Mouse (Mus musculus) gastrocnemius, adult 18-20 months (tissue): ENCODE measurements at regions not wholly inside any gene's neighbourhood (a gene's known extent, or its start where the extent isn't known, plus 50 kb on each side); places are given as distances from the start of the nearest gene placed in this dataset.

Source experiments
- DNase-seq: peaks from one replicate; pipeline ENCODE4 v3.0.0; 2021; ENCODE audit warnings: low spot score

DNA sequence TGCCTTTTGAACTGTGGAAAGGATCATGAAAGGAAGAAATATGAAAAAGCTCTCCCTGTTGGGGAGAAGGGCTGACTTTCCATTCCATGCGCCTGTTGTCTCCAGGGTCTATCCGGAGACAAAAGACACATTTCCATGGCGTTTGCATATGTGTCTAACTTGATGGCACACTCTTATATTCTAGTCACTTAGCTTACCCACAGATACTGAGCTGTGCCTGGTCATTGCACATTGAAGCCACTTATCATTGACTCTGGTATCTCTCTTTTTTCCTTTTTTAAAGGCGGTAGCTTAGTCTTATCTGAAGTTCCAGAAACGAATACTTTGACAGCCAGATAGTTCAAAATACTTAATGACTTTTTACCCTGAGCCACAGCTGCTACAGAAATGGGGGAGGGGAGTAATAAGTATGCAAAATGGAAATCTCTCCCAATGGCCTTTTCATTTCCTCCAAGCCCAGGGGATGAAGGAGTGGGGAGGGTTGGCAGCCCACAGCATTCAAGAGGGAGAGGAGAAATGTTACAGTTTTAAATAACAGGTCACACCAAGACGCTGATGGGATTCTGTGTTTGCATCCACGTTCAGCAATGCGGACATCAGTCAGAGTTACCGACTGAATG, 137.9 kb upstream of the Slc35f3 start:
- no peak for DNase-seq

DNA sequence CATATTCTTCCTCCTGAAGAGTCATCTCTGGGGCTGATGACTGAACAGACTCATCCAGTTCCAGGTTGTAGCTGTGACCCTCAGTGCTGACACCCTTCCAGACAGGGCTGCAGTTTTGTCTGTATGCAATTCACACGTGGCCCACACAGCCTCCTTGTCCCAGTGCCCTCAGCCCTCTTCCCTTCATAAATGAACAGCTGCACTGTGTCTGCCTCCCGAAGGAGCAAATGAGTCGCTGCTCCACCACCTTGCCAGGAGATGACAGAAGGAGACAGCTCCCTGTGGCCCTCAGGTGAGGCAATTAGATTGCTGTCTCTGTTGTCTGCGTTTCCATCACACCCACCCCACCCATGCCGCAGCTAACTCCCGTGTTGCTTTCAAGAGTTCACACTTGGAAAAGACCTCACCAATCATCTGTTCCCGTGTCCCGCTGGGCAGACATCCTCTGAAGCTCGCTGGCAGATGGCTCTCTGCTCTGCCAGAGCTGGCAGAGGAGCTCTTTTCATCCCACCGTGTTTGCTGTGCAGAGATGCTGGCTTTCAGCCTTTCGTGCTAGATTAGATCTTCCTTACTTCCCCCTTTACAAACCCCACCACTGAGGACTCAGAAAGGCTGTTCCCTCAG, 135.5 kb upstream of the Slc35f3 start:
- DNase-seq: no peak

DNA sequence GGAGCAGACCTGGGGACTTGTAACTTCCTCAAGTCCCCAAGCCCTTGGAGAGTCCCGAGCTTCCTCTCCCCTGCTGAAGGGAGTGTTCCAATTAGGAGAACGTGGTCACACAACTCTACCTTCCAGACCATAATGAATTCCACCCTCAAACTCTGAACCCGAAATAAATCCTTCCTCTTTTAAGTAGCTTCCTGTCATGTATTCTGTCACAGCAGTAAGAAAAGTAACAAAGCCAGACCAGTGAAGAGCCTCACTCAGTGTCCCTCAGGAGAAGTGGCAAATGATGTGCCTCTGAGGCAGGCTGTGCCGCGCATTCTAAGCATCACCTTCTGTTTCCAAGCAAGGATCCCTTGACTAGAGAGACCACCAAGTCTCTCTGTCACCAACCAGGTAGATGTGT, 134.4 kb upstream of the Slc35f3 start:
- DNase-seq: no peak

DNA sequence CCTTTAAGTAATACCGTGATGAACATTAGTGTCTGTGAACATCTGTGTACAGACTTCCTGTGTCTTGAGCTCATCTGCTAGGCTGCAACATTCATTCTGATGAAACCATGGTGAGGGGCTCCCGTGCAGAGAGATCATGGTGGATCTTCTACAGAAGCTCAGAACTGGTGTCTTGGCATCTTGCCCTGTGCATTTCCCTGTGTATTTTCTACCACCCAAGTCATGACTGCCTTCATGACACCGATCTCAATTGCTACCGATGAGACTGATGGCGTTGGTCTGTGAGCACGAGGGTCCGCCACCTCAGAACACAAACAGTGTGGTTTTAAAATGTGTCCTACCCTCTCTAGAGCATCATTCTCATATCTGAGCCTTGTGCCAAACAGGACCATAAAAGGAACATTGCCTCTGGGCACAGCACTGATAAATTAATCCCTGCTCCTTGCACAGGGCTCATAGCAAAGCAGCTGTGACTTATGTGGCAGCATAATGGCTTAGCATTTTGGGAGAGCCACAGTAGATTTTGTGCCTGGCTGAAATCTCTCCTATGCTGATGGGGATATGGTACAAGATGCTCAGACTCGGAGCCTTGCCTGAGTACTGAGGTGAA, 132.8 kb upstream of the Slc35f3 start:
- DNase-seq: no peak

DNA sequence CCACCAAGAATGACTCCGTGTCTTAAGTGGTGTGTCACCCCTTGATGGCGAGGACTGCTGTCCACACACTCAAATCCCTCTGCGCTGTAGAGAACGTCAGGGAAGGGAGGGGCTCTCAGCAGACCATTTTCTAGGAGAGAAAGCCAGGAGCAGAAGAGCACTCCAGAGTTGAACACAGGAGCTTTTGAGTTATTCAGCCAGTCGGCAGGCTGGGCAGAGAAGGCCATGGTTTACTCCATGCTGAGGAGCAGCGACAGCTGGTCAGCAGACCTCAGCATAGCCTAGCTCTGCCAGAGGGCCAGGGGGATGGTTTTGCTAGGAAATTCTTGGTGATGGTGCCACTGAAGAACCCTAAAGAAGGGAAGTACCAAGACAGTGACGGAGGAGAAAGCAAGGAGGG, 132.0 kb upstream of the Slc35f3 start:
- no peak for DNase-seq

DNA sequence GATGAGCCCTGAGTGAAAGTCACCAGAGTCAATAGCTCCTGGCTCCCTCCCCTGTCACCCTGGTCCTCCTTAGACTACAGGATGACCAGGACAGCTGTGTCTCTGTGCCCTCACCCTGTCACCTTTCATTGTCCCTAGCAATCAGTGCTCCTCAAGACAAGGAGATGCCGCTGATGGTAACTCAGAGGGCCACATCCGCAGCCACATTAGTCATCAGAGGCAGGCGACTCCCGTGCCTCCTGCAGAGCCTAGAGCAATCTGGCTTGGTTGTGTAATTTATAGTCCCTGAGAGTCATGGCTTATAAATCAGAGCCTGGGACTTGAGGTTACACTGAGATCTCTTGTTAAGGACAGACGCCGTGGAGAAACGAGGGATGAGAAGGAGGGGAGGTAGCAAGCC, 123.9 kb upstream of the Slc35f3 start:
- no peak for DNase-seq

DNA sequence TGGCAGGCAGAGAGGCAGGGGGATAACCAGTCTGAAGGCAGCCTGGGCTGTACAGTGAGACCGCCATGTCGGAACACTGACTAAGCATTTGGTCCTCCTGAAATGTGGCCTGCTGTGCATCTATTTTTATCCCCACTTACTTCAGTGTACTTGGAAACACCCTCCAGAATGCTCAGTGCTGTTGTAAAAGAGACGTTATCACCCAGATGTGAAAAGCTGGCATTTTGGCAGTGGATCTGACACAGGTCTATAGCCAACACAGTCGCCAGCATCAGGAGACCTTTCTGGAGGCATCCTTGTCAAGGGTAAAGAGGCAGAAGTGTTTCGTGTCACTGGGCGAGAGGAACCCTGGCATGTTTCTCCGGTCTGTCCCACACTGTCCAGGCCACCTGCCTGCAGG, 122.1 kb upstream of the Slc35f3 start:
- no peak for DNase-seq

DNA sequence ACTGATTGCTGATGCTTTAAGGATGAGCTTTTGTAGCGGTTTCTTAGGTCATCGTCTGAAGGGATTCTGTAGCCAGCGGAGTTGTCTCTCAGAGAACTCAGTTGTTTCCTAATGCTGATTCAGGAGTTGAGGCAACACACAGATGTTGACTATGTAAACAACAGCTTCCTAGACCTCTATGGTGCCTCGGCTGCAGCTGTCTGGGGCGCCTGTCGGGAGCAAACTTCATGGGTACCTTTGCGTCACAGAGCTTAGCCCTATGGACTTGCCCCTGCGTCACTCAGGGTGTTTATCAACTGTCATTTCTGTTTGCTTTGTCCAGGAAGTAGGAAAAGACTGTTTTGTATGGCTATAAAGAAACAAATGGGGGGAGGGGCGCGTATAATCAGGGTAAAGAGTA, 120.5 kb upstream of the Slc35f3 start:
- DNase-seq: no peak

DNA sequence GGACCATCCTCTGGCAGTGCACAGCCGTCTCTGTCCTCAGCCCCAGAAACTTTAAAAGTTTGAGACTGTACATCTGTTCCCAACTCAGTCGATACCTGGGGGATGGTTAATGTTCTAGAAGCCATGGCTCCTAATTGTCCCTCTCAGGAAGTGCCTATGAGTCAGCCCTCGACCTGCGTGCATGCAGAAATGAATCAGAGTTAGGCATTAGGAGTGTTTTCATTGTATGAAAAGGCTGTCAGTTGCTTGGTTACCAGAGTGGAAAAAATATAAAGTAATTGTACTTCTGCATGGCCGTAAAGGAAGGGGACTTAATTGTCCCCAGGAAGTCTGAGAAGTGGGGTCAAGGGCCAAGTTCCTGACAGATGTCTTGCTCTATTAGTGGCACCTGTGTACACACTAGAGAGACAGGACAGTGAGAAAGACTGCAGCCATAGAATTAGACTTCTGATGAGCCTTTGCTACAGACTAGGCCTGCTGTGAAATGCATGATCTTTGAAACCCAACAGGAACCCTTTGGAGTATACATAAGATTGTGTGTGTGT, 109.5 kb upstream of the Slc35f3 start:
- no peak for DNase-seq

DNA sequence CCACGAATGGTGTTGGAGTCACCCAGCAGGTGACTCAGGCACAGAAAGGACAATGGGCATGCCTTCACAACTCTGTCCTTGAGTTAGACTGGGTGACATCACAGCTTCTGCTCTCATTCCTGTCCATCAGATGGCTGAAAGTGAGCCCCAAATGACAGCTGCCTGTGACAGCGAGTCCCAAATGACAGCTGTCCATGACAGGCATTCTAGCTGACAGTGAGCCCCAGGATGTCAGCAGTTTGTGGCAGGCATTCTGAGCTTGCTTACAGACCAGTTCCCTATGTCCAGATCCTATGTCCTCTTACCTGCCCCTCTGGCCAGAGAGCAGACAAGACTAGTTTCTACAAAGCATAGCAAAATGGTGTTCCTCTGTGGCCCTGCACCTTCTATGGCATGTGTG, 102.7 kb upstream of the Slc35f3 start:
- DNase-seq: no peak

DNA sequence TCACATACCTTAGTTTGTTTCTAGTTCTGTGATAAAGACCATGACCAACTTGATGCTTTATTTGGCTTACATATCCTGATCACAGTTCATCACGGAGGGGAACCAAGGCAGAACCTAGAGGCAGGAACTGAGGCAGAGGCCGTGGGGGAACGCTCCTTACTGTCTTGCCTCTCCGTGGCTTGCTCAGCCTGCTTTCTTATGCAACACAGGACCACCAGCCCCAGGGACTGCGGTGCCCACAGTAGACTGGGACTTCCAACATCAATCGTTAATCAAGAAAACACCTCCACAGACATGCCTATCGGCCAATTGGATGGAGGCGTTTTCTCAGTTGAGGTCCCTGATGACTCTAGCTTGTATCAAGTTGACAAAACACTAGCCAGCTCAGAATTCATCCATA, 87.8 kb upstream of the Slc35f3 start:
- no peak for DNase-seq

DNA sequence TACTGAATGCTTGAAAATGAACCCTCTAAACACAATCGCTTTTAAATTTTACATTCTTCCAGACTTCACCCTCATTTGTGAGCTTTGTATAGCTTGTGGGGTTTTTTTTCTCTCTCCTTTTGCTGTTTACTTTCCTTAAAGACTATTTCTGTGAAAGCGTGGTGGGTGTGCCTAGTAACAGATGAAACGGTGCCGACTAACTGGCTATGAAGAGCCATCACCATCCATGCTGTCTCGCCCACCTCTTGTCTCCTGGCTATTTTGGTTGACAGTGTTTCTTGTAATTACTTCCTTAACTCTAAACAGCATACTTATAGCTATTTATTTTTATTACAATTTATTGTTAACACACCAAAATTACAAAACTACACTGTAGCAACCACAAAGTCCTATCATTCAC, 85.6 kb upstream of the Slc35f3 start:
- no peak for DNase-seq

DNA sequence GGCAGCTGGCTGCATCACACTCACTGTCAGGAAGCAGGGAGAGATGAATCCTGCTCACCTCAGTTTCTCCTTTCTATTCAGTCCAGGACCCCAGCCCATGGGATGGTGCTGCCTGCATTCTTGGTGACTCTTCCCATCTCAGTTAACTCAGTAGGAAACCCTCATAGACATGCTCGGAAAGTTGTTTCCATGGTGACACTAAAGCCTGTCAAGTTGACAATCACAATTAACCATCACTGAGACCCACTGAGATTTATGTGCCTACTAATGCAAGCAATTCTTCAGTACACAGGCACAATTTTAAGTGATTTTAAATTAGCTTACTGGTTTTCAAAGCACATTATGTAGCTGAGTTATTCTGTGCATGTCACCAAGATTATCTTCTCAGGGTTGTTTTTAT, 83.8 kb upstream of the Slc35f3 start:
- no peak for DNase-seq

DNA sequence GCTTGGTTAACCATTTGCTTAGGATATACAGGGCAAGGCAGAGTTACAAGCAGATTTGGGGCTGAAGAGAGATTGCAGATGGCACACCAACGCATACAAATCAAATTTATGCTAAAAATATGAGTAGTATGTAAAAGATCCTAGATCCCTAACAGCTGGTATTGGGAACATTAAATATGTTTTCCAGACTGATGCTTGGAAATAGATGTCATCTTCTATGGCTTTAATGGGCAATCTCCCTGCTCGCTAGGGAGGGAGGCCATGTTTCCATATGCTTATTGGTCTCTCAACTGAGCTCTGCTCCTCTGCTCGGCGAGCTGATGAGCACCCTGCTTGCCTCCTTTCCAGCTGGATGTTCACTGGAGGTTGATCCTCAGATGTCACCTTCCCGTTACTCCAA, 82.0 kb upstream of the Slc35f3 start:
- no peak for DNase-seq

DNA sequence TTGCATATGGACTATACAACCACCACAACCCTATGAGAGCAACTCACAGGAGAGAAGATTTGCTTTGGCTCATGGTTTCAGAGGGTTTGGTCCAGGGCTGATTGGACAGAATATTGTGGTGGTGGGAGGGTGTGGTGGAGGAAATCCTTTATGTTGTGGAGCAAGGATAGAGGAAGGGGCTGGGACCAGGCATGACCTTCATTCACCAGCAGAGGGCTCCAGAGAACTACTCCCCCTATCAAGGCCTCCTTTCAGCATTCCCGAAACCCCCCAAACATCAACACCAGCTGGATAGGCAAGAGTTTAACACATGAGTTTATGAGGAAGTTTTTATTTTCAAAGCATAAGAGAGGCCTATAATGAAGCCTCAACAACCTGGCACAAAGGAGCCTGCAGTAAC, 76.7 kb upstream of the Slc35f3 start:
- DNase-seq: no peak

DNA sequence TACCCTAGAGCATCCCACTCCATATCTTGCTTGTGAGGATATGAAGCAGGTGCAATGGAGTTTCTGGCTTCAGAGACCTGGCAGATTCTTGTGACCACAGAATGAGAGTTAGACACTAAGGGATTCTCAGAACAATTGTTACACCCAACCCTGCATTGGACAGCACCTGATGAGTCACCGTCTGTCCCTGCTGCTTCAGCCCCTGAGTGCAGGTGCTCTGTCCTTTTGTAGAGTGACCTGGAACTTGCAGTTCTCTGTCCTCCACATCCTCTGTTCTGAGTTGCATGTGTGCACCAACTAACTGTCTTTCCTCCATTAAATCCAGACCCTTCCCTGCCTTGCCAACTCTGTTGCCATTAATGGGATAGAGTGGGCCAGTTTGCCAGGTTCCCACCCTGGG, 66.6 kb upstream of the Slc35f3 start:
- no peak for DNase-seq

DNA sequence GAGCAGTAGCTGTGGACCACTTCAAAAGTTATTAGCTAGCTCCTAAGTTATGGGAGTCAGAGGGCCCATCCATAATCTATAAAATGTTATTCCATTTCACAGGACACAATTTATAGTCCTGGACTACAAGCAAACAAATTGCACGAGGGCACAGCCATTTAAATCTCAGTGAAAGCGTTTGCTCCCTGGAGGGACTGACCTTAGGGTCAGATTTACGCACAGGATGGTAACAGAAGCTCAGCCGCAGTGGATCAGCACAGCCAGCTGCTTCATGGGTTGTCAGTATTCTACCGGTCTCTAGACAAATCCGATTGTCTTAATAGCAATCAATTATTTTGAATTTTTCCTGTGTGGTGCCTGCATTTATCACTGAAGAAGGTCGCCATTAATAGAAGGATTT, 65.8 kb upstream of the Slc35f3 start:
- no peak for DNase-seq

DNA sequence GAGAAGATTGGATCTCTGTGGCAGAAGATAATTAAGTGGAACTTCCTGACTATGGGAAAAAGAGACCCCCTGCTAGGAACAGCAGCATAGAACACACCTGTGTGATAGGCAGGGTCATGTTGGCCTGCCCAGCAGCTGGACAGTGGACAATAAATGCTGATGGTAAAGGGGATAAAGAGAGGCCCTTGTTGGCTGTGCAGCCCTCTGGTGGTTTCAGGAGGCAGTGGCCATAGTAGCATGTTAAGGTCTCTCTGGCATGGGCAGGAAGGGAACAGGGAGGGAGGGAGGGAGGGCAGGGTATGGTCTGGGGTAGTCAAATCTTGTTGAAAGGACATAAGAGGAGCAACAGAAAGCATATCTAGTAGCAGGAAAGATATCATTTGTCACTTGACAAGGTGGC, 58.7 kb upstream of the Slc35f3 start:
- no peak for DNase-seq

DNA sequence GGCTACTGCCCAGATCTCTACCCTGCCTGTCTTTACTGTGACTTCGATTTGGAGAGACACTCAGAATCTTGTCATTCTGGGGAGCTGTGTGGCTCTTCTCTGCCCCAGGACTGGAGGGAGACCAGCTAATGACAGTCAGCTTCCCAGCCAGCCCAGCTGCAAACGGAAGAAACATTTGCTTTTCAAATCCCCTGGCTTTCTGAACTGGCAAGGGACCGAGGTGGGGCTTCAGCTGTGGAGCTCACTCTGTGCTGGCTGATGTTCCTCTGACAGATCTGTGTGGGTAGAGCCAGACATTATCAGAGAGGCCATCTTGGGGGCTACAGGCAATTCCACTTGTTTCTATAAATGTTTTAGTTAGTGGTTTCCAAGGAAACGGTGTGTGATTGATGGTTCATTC, 54.0 kb upstream of the Slc35f3 start:
- peak; percentile 9 for DNase-seq
